Mouse (Mus musculus) C2C12 (cell line): ENCODE measurements around the gene Ror1.

Experiments
- CTCF ChIP-seq: IDR thresholded peaks from one replicate; pipeline ENCODE4 v1.5.1; 2011; ENCODE audit not compliant: control insufficient read depth, insufficient read depth, insufficient read length
- FOSL1 ChIP-seq: IDR thresholded peaks from one replicate; pipeline ENCODE4 v1.8.0; 2011; ENCODE audit warnings: mild to moderate bottlenecking, low read length; ENCODE audit not compliant: poor library complexity, insufficient read depth, severe bottlenecking

- no peak for TF ChIP-seq CTCF
- TF ChIP-seq FOSL1 = no peak
Measured at GRCm38 (mm10) chr4:100462493-100463120, 367.0 kb downstream of the Ror1 start.
